Mouse (Mus musculus) cerebellum, postnatal 14 days (tissue): ENCODE measurements at regions not wholly inside any gene's neighbourhood (a gene's known extent, or its start where the extent isn't known, plus 50 kb on each side); places are given as distances from the start of the nearest gene placed in this dataset.
A peak's percentile ranks its signal among the peaks of the same experiment; 100 is the strongest.

Experiments used
- DNase-seq, 2 experiments: peaks; one replicate each; pipeline ENCODE4 v3.0.0; 2021; ENCODE audit warnings: mixed read lengths in 2 of 2

- no peak for DNase-seq
These were observed 848.6 kb upstream of the Cntnap5a start for GRCm38 (mm10) chr1:114835926-114836325.

GRCm38 (mm10) chr1:114849671-114850070 lies 834.9 kb upstream of the Cntnap5a start:
- no peak for DNase-seq

DNA sequence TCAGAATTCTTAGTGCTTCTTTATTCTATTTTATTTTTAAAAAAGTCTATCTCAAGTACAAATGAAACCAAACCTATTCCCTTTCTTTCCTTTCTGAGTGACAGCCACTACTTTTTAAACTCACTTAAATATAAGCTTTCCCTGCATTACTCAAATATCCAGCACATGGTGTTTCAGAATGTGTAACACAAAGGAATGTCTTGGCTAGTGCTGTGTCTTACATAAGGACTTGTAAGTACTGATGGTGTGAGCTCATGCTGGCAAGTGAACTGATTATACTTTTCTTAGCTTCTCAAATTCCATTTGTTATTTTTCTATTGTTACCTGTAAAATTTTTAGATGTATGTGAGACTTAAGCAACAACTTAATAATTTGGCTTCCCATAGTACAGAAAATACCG lies 823.6 kb upstream of the Cntnap5a start:
- no peak for DNase-seq

DNA sequence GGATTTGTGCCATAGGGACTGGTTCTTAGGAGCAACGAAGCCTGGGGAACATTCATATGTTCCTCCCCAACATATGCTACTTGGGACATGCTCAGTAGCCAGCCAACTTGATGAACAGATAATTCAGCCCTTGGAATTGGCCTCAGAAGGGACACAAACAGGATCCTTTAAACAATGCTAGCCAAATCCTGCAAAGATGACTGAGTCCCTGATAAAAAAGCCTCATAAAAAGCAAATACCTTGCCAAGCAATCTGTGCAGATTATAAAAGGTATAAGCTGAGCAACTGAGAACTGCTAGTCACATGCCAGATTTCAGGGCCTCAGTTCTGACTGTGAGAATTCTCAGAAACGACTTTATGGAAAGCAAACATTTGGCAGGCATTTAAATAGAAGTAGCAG lies 821.6 kb upstream of the Cntnap5a start:
- DNase-seq = peak; percentile 38 to 82

DNA sequence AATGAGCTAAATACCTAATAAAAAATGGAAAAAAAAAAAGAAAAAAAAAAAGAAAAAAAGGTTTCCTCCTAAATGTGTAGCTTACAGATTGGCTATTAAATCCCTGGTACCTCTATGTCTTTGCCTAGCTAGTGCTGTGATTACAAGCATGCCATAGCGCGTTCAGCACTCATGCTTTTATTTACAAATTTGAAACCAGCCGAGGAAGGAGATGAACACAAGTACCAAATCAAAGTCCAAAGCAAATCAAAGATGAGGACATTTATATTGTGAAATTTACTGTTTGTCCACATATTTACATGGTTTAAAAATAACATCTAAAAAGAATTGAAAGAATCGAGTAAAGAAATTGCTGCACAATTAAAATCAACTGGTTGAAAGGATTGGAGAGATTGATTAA lies 808.8 kb upstream of the Cntnap5a start:
- DNase-seq = no peak
